Mouse (Mus musculus) CH12.LX (cell line): ENCODE results near the gene Pin1.

Experiments used
- CTCF ChIP-seq, 2 experiments: IDR thresholded peaks in 1 of 2; conservative IDR thresholded peaks in 1 of 2; 2 replicates each; pipeline ENCODE4 v1.5.1; 2011 to 2012; ENCODE audit warnings: low read depth in 2 of 2, low read length in 2 of 2, improper control_type of control experiment in 1 of 2, inconsistent platforms in 1 of 2, mild to moderate bottlenecking in 1 of 2, moderate library complexity in 1 of 2
- ETS1 ChIP-seq: conservative IDR thresholded peaks from 2 replicates; pipeline ENCODE4 v1.6.1; 2012; ENCODE audit warnings: low read depth, mild to moderate bottlenecking, inconsistent platforms, low read length, improper control_type of control experiment, moderate library complexity
- JUND ChIP-seq: conservative IDR thresholded peaks from 2 replicates; pipeline ENCODE4 v1.6.1; 2011; ENCODE audit warnings: low read depth, low read length, improper control_type of control experiment
- KAT2A ChIP-seq: IDR thresholded peaks from 2 replicates; pipeline ENCODE4 v1.6.1; 2012; ENCODE audit warnings: low read length, improper control_type of control experiment, inconsistent platforms; ENCODE audit not compliant: insufficient replicate concordance
- MAZ ChIP-seq: IDR thresholded peaks from 2 replicates; pipeline ENCODE4 v1.6.1; 2012; ENCODE audit warnings: low read depth, mild to moderate bottlenecking, inconsistent platforms, low read length, improper control_type of control experiment, moderate library complexity
- MEF2A ChIP-seq: IDR thresholded peaks from 2 replicates; pipeline ENCODE4 v1.6.1; 2014; ENCODE audit warnings: low read depth, mild to moderate bottlenecking, inconsistent platforms, low read length, improper control_type of control experiment, borderline replicate concordance
- POLR2A ChIP-seq: IDR thresholded peaks from 2 replicates; pipeline ENCODE4 v1.6.1; 2011; ENCODE audit warnings: low read depth, mild to moderate bottlenecking, improper control_type of control experiment, low read length
- USF1 ChIP-seq: IDR thresholded peaks from 2 replicates; pipeline ENCODE4 v1.6.1; 2014; ENCODE audit warnings: low read depth, mild to moderate bottlenecking, inconsistent platforms, low read length, improper control_type of control experiment

DNA sequence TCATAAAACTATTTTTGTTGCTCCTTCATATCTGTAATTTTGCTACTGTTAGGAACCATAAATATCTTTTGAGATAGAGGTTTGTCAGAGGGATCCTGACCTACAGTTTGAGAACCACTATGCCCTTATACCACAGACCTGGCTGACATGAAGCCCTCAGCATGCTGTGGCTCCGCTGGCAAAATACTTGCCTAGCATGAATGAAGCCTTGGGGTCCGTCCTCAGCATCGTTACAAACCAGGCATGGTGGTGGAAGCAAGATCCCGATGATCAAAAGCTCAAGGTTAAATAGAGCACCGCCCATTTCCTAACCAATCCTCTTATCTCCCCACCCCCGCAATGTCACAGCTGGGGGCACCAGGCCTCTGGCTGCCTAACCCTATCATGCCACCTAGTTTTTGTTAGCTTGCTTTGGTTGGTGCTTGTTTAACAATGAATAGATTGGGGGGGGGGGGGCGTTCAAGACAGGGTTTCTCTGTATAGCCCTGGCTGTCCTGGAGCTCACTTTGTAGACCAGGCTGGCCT, 14.7 kb downstream of the Pin1 start:
- TF ChIP-seq POLR2A (no peak), JUND (no peak), CTCF (conservative IDR thresholded peaks at IDR 0.05 in 1 of 2, IDR thresholded peaks at IDR 0.05 in 1 of 2; ENCODE audit: low read depth in 2 of 2, low read length in 2 of 2) (no peak), ETS1 (no peak), USF1 (no peak), MEF2A (no peak), MAZ (no peak), KAT2A (no peak)
